Mouse (Mus musculus) sigmoid colon, adult 10 weeks (tissue): ENCODE measurements around the gene Vmn1r170. TPM values are rescaled to one million over a fixed set of nuclear protein-coding genes. Genes with fewer than 3 reads are reported as not detected.

Experiments used
- polyA plus RNA-seq: library from polyadenylated mRNA; stranded (reverse); fragments of 350-450 nt; fragmentation: Illumina TruSeq; extraction: RNeasy Lipid Tissue Mini Kit (QIAGEN cat#74804); gene quantifications from one replicate; pipeline ENCODE4 v1.2.3, GENCODE M21; 2014; ENCODE audit warnings: low read depth, low replicate concordance

Gene Vmn1r170
- polyA plus RNA-seq = not detected

DNA sequence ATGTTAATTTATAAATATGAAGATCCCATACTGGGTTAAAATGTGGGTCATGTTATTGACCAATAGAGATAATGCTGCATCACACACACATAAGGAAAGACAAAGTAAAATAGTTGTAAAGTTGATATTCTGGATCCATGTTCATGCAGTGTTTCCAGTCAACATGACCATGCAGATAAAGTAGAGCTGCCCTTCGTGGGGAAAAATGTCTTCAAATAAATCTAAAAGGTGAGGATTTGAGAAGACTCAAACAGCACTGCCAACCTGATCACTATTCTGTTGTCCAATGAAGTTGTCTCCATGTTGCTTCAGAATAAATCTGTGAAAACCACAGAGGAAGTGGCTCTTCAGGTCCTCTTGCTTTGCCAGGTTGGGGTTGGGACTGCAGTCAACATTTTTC lies at the start of gene Vmn1r170:
Vmn1r170 (plus strand) TSS at position 301 of the 400 bp plus-strand sequence.

DNA sequence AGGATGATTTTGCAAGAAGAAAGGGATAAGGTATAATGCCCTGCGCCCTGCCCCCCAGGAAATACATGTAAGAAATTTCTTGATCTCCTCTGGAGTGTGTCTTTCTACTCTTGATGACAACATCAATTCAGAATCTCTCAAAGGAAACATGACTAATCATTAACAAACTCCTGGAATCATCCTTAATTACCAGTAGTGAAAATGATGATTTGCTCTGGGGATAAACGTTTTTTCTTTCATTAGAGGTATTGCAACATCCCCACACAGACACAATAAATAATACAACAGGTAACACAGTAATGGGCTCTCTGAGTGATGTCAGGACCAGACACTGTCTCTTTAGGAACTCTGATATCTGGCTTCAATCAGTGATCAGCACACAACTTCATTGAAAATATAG lies 30.7 kb upstream of the Vmn1r170 start, which contains the start of gene Vmn1r169:
Vmn1r169 (plus strand) TSS at position 301 of the 400 bp plus-strand sequence.

DNA sequence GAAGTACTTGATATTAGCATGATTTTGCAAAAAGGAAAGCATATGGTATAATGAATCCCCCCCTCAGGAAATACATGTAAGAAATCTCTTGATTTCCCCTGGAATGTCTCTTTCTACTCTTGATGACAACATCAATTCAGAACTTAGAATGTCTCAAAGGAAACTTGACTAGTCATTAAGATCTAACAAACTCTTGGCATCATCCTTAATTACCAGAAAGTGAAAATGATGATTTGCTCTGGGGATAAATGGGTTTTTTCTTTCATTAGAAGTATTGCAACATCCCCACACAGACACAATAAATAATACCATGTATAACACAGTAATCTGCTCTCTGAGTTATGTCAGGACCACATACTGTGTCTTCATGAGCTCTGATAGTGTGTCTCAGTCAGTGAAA lies 24.4 kb downstream of the Vmn1r170 start, which contains the start of gene Vmn1r171:
Vmn1r171 (plus strand) TSS at position 301 of the 400 bp plus-strand sequence.

Other genes with a start within 250 kb of the Vmn1r170 start
- not detected for gene Nlrp5, start 220.3 kb upstream of the Vmn1r170 start, polyA plus RNA-seq
- gene Vmn1r167, start 99.0 kb upstream of the Vmn1r170 start, polyA plus RNA-seq = not detected
- gene Vmn1r168, start 66.4 kb upstream of the Vmn1r170 start, polyA plus RNA-seq = not detected
- not detected for gene Vmn1r169, start 30.6 kb upstream of the Vmn1r170 start, polyA plus RNA-seq
- gene Vmn1r171, start 24.5 kb downstream of the Vmn1r170 start, polyA plus RNA-seq = not detected
- not detected for gene Vmn1r172, start 52.1 kb downstream of the Vmn1r170 start, polyA plus RNA-seq
- gene Vmn1r173, start 94.5 kb downstream of the Vmn1r170 start, polyA plus RNA-seq = not detected
- gene Vmn1r174, start 146.1 kb downstream of the Vmn1r170 start, polyA plus RNA-seq = not detected
- not detected for gene Vmn1r175, start 204.5 kb downstream of the Vmn1r170 start, polyA plus RNA-seq
- not detected for gene Vmn1r176, start 231.2 kb downstream of the Vmn1r170 start, polyA plus RNA-seq